Mouse (Mus musculus) midbrain, embryonic 14.5 days (tissue): ENCODE data around the gene Rbms1. TPM values are rescaled to one million over a fixed set of nuclear protein-coding genes. Genes with fewer than 3 reads are reported as not detected.

Source experiments
- ATAC-seq: fragments of 200-750 bp; cut with Nextera tagmentation; 2 replicates; pipeline ENCODE4 v1.8.0; 2017; ENCODE audit warnings: moderate number of reproducible peaks, moderate library complexity; ENCODE audit not compliant: low FRiP score, low TSS enrichment
- DNase-seq: peaks from one replicate; pipeline ENCODE4 v3.0.0-alpha.2; 2015
- H3K27ac ChIP-seq: fragments of 300-500 bp; sonication (generic); replicated peaks from 2 replicates; pipeline ENCODE4 v1.5.1; 2014; ENCODE audit warnings: mild to moderate bottlenecking, low read depth, low read length, moderate library complexity
- H3K27me3 ChIP-seq: fragments of 300-500 bp; sonication (generic); 2 replicates; pipeline ENCODE4 v1.6.1; 2014; ENCODE audit warnings: low read length, control low read depth, mixed read lengths; ENCODE audit not compliant: control insufficient read depth, insufficient read depth
- H3K36me3 ChIP-seq: fragments of 300-500 bp; sonication (generic); 2 replicates; pipeline ENCODE4 v1.6.1; 2014; ENCODE audit warnings: low read length, control low read depth; ENCODE audit not compliant: control insufficient read depth, insufficient read depth
- H3K4me1 ChIP-seq: fragments of 300-500 bp; sonication (generic); 2 replicates; pipeline ENCODE4 v1.6.1; 2014; ENCODE audit warnings: mild to moderate bottlenecking, antibody characterized with exemption, low read length, control low read depth; ENCODE audit not compliant: control insufficient read depth, insufficient read depth
- H3K4me2 ChIP-seq: fragments of 300-500 bp; sonication (generic); 2 replicates; pipeline ENCODE4 v1.6.1; 2014; ENCODE audit warnings: mild to moderate bottlenecking, low read length, moderate library complexity
- H3K4me3 ChIP-seq: fragments of 300-500 bp; sonication (generic); replicated peaks from 2 replicates; pipeline ENCODE4 v1.5.1; 2014; ENCODE audit warnings: low read depth, low read length
- H3K9ac ChIP-seq: fragments of 300-500 bp; sonication (generic); replicated peaks from 2 replicates; pipeline ENCODE4 v1.6.1; 2014; ENCODE audit warnings: mild to moderate bottlenecking, low read length, moderate library complexity
- H3K9me3 ChIP-seq: fragments of 300-500 bp; sonication (generic); 2 replicates; pipeline ENCODE4 v1.6.1; 2016; ENCODE audit warnings: low read length, control low read depth, mixed read lengths; ENCODE audit not compliant: control insufficient read depth
- WGBS: fragments of 180-500 bp; shearing (Covaris S2); extraction: QIAGEN DNeasy Blood & Tissue Kit; methylation state at CpG from one replicate; pipeline ENCODE4 v1.1.7; 2014; 5-methylcytosine and 5-hydroxymethylcytosine counted together
- polyA plus RNA-seq: library from polyadenylated mRNA; unstranded; fragments of >200 nt; fragmentation: Nextera tagmentation; extraction: Ambion mirVana; gene quantifications from 2 replicates; pipeline ENCODE4 v1.2.1, GENCODE M21; 2014

Gene Rbms1
- polyA plus RNA-seq, 1 experiment from 2014 or later, result 41.1 TPM

DNA sequence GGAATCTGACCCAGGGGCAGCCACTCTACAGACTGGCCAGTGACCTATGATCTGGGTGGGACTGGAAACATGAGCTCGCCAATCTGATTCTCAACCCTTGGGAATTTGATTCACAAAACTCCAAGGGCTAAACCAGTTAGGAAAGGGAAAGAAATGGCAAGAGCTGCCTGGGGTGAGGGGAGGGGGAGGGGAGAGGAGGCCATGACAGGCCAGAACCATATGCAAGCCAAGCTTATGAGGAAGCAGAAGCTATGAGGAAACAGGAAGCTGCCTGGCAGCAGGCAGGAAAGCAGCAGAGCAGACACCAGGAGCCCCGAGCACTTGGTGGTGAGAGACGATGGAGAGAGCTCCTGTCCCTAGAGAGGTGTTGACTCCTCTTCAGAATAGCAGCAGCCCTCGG lies 79.1 kb downstream of the Rbms1 start:
- H3K27me3 ChIP-seq, result peaks cover 19% of the 10 kb centered on the region; the same call in 1 of the 2 replicates
- ATAC-seq (no peak), DNase-seq (no peak)
- WGBS, result 53% methylated on average over 4 of the region's 4 CpGs
- H3K36me3 ChIP-seq, result no peaks in the 10 kb centered on the region
- H3K4me3 ChIP-seq, result no peak overlapping the region
- no peak overlapping the region for H3K9ac ChIP-seq
- H3K4me2 ChIP-seq, result no peak overlapping the region
- H3K9me3 ChIP-seq, result no peaks in the 10 kb centered on the region
- peaks cover 7% of the 10 kb centered on the region; the same call in 1 of the 2 replicates for H3K4me1 ChIP-seq
- H3K27ac ChIP-seq, result no peak overlapping the region

- H3K4me1 ChIP-seq, result peaks cover 7% of the 10 kb centered on the region; the same call in 1 of the 2 replicates
- ATAC-seq, result no peak
- H3K4me3 ChIP-seq, result no peak overlapping the region
- no peak overlapping the region for H3K4me2 ChIP-seq
- peaks cover 28% of the 10 kb centered on the region; the same call in 1 of the 2 replicates for H3K27me3 ChIP-seq
- no peak overlapping the region for H3K9ac ChIP-seq
- H3K27ac ChIP-seq, result no peak overlapping the region
- DNase-seq, result no peak
- 84% methylated on average over 3 of the region's 3 CpGs for WGBS
- no peaks in the 10 kb centered on the region for H3K9me3 ChIP-seq
- H3K36me3 ChIP-seq, result no peaks in the 10 kb centered on the region
Observed at GRCm38 (mm10) chr2:60883043-60883365, 80.0 kb downstream of the Rbms1 start.

DNA sequence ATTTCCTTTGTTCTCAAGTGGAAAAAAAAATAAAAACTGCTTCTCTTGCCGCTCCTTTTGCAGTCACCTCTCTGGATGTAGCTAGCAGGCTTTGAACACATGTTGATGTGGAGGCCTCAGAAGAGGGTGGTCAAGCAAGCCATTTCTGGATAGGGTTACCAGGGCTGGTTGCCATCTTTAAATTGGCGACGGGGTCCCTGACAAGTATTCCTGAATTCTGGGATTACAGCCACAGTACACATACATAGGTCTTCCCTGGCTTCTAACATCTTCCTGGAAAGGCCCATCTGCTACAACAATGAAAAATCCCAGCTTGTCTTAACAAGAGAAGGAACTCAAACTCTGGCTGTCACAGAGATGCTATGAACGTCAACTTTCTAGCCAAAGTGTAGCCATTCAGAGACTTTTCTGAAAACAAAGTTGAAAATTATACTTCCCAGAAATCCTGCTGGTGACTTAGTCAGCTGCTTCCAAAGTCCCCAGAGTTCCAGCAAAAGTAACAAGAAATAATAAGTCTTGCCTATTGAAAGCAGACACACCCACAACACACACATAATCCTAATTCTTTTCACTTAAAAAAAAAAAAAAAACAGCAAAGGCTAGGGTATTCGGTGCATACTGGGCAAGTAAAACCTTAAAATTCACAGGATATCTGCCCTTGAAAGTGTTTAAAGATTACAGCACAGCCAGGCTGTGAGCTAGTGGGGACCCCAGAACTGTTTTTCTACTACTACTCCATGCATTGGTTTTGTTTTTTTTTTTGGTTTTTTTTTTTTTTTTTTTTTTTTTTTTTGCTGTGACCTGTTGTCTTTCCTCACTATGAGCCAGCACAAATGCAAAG lies 80.6 kb downstream of the Rbms1 start:
- no peak overlapping the region; the same call in 1 of the 2 replicates for H3K4me2 ChIP-seq
- no peak for DNase-seq

GRCm38 (mm10) chr2:60881571-60882041 lies 81.4 kb downstream of the Rbms1 start:
- H3K4me1 ChIP-seq, result peaks cover 7% of the 10 kb centered on the region; the same call in 1 of the 2 replicates
- no peaks in the 10 kb centered on the region for H3K36me3 ChIP-seq
- peak overlapping the region; percentile 77 for H3K9ac ChIP-seq
- no peaks in the 10 kb centered on the region for H3K9me3 ChIP-seq
- peaks cover 30% of the 10 kb centered on the region; the same call in 1 of the 2 replicates for H3K27me3 ChIP-seq
- H3K27ac ChIP-seq, result peak overlapping the region; percentile 74
- DNase-seq, result no peak
- WGBS, result 1% methylated on average over 27 of the region's 27 CpGs
- ATAC-seq, result no peak; the same call in 1 of the 2 replicates
- peak overlapping the region; percentile 82 for H3K4me3 ChIP-seq
- peak overlapping the region; percentile 91 for H3K4me2 ChIP-seq

More for the DNA sequence above, 80.6 kb downstream of the Rbms1 start:
- no peaks in the 10 kb centered on the region for H3K36me3 ChIP-seq
- no peak for ATAC-seq
- H3K9ac ChIP-seq, result no peak overlapping the region
- WGBS, result 51% methylated on average over 5 of the region's 5 CpGs
- peaks cover 7% of the 10 kb centered on the region; the same call in 1 of the 2 replicates for H3K4me1 ChIP-seq
- no peaks in the 10 kb centered on the region for H3K9me3 ChIP-seq
- H3K4me3 ChIP-seq, result no peak overlapping the region
- peaks cover 30% of the 10 kb centered on the region; the same call in 1 of the 2 replicates for H3K27me3 ChIP-seq
- H3K27ac ChIP-seq, result no peak overlapping the region

DNA sequence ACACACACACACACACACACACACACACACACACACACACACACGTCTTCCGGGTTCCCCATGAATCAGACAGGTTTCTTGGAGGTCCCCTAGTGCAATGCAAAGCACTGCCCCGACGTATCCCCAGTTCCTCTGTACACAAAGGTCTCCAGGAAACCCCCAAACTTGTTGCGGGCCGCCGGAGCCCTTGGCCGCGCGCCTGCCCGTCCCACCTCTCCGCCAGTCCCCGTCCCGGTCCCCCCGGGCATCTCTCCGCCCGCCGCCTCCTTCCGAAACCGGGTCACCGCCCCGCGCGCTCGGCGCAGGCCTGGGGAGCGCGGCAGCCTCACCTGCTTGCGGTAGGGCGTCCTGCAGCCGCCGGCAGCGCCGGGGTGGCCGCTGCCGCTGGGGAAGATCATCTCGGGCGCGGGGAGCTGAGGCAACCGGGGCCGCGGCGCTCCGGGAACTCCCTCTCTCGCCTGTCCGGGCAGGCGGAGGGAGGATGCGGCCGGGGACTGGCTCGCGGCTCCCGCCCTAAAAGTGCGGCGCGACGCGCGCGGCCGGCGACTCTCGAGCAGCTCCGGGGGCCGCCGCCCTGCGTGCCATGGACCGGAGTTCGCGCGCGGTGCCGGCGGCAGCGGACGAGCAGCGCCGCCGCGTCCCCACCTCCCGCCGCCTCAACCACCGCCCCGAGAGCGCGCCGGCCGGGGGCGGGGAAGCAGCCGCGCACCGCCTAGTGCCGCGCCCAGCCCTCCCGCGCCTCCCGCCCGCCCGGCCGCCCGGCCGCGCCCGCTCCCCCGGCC lies 82.0 kb downstream of the Rbms1 start:
- Histone ChIP-seq H3K4me2 (peak overlapping the region; percentile 91), H3K4me1 (peaks cover 7% of the 10 kb centered on the region; the same call in 1 of the 2 replicates), H3K27me3 (peaks cover 30% of the 10 kb centered on the region; the same call in 1 of the 2 replicates), H3K9me3 (no peaks in the 10 kb centered on the region), H3K27ac (peak overlapping the region; percentile 74), H3K4me3 (peak overlapping the region; percentile 82), H3K9ac (peak overlapping the region; percentile 77), H3K36me3 (no peaks in the 10 kb centered on the region)
- under 1% methylated on average over 64 of the region's 104 CpGs for WGBS
- DNase-seq (peak; percentile 82), ATAC-seq (peak; percentile 82)

DNA sequence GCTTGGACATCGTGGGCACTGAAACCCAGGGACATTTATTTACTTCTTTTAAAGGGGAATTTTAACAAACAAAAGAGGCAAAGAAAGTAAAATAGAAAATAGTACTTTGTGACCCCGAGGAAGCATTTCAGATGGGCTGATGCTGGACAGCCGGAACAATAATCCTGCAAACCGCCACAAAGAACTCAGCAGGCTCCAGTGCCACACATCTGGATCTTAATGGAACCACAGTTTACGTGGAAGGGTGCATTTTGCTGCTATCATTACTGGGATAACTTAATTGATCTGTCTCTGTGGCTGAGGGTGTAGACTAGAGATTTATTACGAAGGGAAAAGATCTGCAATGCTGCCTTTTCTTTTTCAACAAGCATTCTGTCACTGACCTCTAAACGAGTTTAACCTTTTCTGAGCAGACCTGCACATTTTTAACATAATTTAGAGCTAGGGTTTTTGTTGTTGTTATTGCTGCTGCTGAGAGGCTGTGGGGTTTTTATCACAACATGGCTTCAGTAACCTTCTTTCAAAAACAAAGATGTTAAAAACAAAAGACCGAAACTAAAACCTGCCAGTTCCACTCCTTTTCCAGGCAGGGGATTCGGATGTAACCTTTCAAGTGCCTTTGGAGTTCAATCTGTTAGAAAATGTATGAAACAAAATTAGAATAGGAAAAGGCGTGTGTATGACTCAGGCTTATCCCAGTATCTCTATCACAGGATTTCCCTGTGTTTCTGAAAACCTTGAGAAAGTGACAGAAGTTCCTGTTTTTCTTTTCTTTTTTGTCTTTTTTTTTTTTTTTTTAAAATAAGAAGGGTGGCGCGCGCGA lies 82.8 kb downstream of the Rbms1 start:
- no peak overlapping the region for H3K27ac ChIP-seq
- WGBS, result 2% methylated on average over 14 of the region's 14 CpGs
- no peak for DNase-seq

GRCm38 (mm10) chr2:60879141-60879818 lies 83.7 kb downstream of the Rbms1 start:
- H3K9ac ChIP-seq, result no peak overlapping the region; the same call in 1 of the 2 replicates
- ATAC-seq (no peak), DNase-seq (peak; percentile 38)
- H3K27me3 ChIP-seq, result peaks cover 30% of the 10 kb centered on the region; the same call in 1 of the 2 replicates
- WGBS, result 13% methylated on average over 5 of the region's 5 CpGs
- H3K4me1 ChIP-seq, result peaks cover 7% of the 10 kb centered on the region; the same call in 1 of the 2 replicates
- H3K4me2 ChIP-seq, result peak overlapping the region; percentile 91
- H3K36me3 ChIP-seq, result no peaks in the 10 kb centered on the region
- H3K9me3 ChIP-seq, result no peaks in the 10 kb centered on the region
- peak overlapping the region; percentile 82; the same call in 1 of the 2 replicates for H3K4me3 ChIP-seq
- H3K27ac ChIP-seq, result no peak overlapping the region

More for the DNA sequence above, 82.8 kb downstream of the Rbms1 start:
- no peak for ATAC-seq
- peak overlapping the region; percentile 77 for H3K9ac ChIP-seq
- H3K9me3 ChIP-seq, result no peaks in the 10 kb centered on the region
- no peaks in the 10 kb centered on the region for H3K36me3 ChIP-seq
- H3K4me3 ChIP-seq, result peak overlapping the region; percentile 82
- H3K4me2 ChIP-seq, result peak overlapping the region; percentile 91
- H3K27me3 ChIP-seq, result peaks cover 30% of the 10 kb centered on the region; the same call in 1 of the 2 replicates
- H3K4me1 ChIP-seq, result peaks cover 7% of the 10 kb centered on the region; the same call in 1 of the 2 replicates
